Mouse (Mus musculus) lung, postnatal 0 days (tissue): ENCODE measurements at regions not wholly inside any gene's neighbourhood (a gene's known extent, or its start where the extent isn't known, plus 50 kb on each side); places are given as distances from the start of the nearest gene placed in this dataset.
"Not testable (repeated sequence)": the region's sequence is repeated elsewhere in the genome, so short reads cannot be mapped to it uniquely, and the experiment has no call there.

Experiments used
- ATAC-seq: fragments of 200-750 bp; cut with Nextera tagmentation; 2 replicates; pipeline ENCODE4 v1.8.0; 2017; ENCODE audit warnings: moderate library complexity
- DNase-seq: peaks from one replicate; pipeline ENCODE4 v3.0.0-alpha.2; 2016; ENCODE audit warnings: low spot score
- H3K27ac ChIP-seq: fragments of 300-500 bp; sonication (generic); 2 replicates; pipeline ENCODE4 v1.5.1; 2014; ENCODE audit warnings: antibody characterized with exemption, mild to moderate bottlenecking, low read length, mixed read lengths
- H3K27me3 ChIP-seq: fragments of 300-500 bp; sonication (generic); replicated peaks from 2 replicates; pipeline ENCODE4 v1.6.1; 2014; ENCODE audit warnings: low read length, mixed read lengths; ENCODE audit not compliant: insufficient read depth
- H3K36me3 ChIP-seq: fragments of 300-500 bp; sonication (generic); 2 replicates; pipeline ENCODE4 v1.6.1; 2014; ENCODE audit warnings: low read length, mixed read lengths; ENCODE audit not compliant: insufficient read depth
- H3K4me1 ChIP-seq: fragments of 300-500 bp; sonication (generic); 2 replicates; pipeline ENCODE4 v1.6.1; 2014; ENCODE audit warnings: antibody characterized with exemption, low read depth, low read length, mixed read lengths; ENCODE audit not compliant: insufficient read depth
- H3K4me2 ChIP-seq: fragments of 300-500 bp; sonication (generic); replicated peaks from 2 replicates; pipeline ENCODE4 v1.6.1; 2014; ENCODE audit warnings: low read depth, mild to moderate bottlenecking, low read length, moderate library complexity, mixed read lengths
- H3K4me3 ChIP-seq: fragments of 300-500 bp; sonication (generic); 2 replicates; pipeline ENCODE4 v1.5.1; 2014; ENCODE audit warnings: low read depth, low read length
- H3K9ac ChIP-seq: fragments of 300-500 bp; sonication (generic); replicated peaks from 2 replicates; pipeline ENCODE4 v1.6.1; 2014; ENCODE audit warnings: low read depth, mild to moderate bottlenecking
- H3K9me3 ChIP-seq: fragments of 300-500 bp; sonication (generic); 2 replicates; pipeline ENCODE4 v1.6.1; 2016; ENCODE audit warnings: low read length, mixed read lengths
- CTCF ChIP-seq: IDR thresholded peaks from 2 replicates; pipeline ENCODE4 v1.5.1; 2016; ENCODE audit warnings: antibody characterized with exemption, mild to moderate bottlenecking
- EP300 ChIP-seq: IDR thresholded peaks from 2 replicates; pipeline ENCODE4 v1.6.1; 2016; ENCODE audit warnings: antibody characterized with exemption, mild to moderate bottlenecking, control low read depth
- WGBS: fragments of 180-500 bp; shearing (Covaris S2); extraction: QIAGEN DNeasy Blood & Tissue Kit; methylation state at CpG from one replicate; pipeline ENCODE4 v1.1.7; 2014; 5-methylcytosine and 5-hydroxymethylcytosine counted together

DNA sequence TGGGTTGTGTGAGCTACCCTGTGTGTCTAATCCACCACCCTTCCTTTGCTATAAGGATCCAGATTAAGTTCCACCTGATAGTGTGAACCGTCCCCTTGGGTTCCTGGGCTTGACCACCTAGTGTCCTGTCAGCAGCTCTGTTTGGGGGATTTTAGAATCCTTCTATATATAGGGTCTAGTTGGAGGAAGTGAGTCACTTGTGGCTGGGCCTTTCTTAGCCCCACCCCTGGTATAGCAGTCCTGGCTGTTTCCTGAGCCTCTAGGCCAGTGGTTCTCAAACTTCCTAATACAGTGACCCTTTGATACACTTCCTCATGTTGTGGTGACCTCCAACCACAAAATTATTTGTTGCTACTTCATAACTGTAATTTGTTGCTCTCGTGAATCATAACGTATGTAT, 267.1 kb downstream of the Prex1 start:
- Histone ChIP-seq H3K4me2 (no peak overlapping the region), H3K9me3 (no peaks in the 10 kb centered on the region), H3K9ac (no peak overlapping the region), H3K27ac (no peak overlapping the region), H3K4me3 (no peak overlapping the region), H3K4me1 (peaks cover 5% of the 10 kb centered on the region; the same call in 1 of the 2 replicates), H3K36me3 (no peaks in the 10 kb centered on the region), H3K27me3 (no peaks in the 10 kb centered on the region)
- peak; percentile 47; the same call in 1 of the 2 replicates for ATAC-seq
- TF ChIP-seq EP300 = no peak
- no peak for TF ChIP-seq CTCF
- WGBS = 61% methylated on average over 3 of the region's 3 CpGs
- peak; percentile 72 for DNase-seq

GRCm38 (mm10) chr2:166445824-166446223, 267.8 kb downstream of the Prex1 start:
- H3K27ac ChIP-seq, H3K4me2 ChIP-seq, DNase-seq, H3K36me3 ChIP-seq, H3K9ac ChIP-seq, H3K4me1 ChIP-seq, H3K4me3 ChIP-seq, ATAC-seq, H3K27me3 ChIP-seq, H3K9me3 ChIP-seq: not testable (repeated sequence)
- WGBS = 68% methylated on average over 7 of the region's 7 CpGs

- TF ChIP-seq EP300 (peak; percentile 36), CTCF (peak; percentile 17; the same call in 1 of the 2 replicates)
- peak; percentile 65 for ATAC-seq
Observed at GRCm38 (mm10) chr2:166442997-166443396, 270.6 kb downstream of the Prex1 start.

DNA sequence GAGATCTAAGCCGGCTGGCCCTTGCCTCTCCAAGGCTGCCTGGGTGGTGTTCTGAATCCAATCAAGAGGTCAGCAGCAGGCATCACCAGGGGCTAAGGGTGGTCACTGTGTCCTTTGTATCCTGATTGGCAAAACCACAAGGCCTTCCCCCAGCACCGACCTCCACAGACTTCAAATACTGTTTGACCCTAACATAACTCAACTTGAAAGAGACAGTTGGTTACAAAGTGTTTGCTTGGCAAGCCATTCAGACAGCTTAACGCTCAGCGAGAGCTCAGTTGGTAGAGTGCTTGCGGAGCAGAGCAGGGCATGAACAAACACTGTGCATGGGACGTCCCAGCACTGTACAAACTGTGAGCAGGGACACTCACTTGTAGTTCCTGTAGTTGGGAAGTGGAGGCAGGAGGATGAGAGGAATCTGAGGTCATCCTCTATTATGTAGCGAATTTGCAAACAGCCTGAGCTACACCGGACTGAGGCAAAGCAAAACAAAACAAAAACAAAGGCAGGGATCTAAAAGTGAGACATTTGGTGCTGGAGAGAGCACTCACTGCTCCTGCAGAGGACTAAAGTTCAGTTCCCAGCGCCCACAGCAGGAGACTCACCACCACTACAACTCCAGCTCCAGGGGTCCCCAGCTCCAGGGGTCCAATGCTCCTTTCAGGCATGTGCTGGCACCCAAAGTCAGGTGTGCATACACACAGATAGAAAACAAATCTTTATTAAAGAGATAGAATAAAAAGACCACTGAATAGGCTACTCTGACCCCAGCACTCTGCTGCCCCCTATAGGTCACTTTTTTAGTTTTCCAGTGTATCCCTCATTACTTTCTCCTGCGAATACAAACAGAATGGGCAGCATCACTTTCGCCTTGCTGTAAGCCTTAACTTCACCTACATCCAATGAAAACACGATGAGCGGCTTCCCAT, 273.5 kb downstream of the Prex1 start:
- no peaks in the 10 kb centered on the region for H3K9me3 ChIP-seq
- WGBS = 43% methylated on average over 13 of the region's 13 CpGs
- H3K9ac ChIP-seq = no peak overlapping the region
- no peaks in the 10 kb centered on the region for H3K36me3 ChIP-seq
- no peaks in the 10 kb centered on the region for H3K4me1 ChIP-seq
- DNase-seq (no peak), ATAC-seq (no peak)
- no peaks in the 10 kb centered on the region for H3K27me3 ChIP-seq
- H3K4me2 ChIP-seq = no peak overlapping the region
- H3K27ac ChIP-seq = no peak overlapping the region
- TF ChIP-seq CTCF = peak; percentile 70
- TF ChIP-seq EP300 = no peak
- H3K4me3 ChIP-seq = no peak overlapping the region

More at GRCm38 (mm10) chr2:166442997-166443396, 270.6 kb downstream of the Prex1 start:
- no peaks in the 10 kb centered on the region for H3K36me3 ChIP-seq
- H3K4me1 ChIP-seq = no peaks in the 10 kb centered on the region; the same call in 1 of the 2 replicates
- H3K27ac ChIP-seq = no peak overlapping the region
- H3K9me3 ChIP-seq = no peaks in the 10 kb centered on the region
- H3K27me3 ChIP-seq = no peaks in the 10 kb centered on the region
- no peak overlapping the region for H3K4me3 ChIP-seq
- H3K9ac ChIP-seq = no peak overlapping the region
- DNase-seq = peak; percentile 78
- 46% methylated on average over 15 of the region's 15 CpGs for WGBS
- H3K4me2 ChIP-seq = no peak overlapping the region

DNA sequence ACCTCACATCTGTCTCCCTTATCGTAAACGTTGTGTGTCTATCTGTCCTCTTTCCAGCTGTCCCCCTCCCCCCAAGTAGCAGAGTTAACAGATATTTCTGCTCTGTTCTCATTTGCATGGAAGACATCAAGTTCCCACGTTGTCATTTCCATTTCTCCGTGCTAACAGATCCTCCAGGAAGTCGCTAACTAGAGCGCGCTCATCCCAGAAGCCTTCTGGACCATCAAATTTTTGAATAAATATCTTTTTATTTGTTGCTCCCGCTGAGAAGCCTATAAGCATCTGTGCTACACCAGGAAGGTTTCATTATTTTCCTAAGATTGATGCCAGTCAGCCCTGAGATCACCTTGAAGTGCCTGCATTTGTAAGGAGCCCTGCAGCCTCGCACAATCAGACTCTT, 275.4 kb downstream of the Prex1 start:
- TF ChIP-seq CTCF (no peak), EP300 (no peak)
- Histone ChIP-seq H3K27ac (no peak overlapping the region), H3K9ac (no peak overlapping the region), H3K4me2 (no peak overlapping the region), H3K27me3 (no peaks in the 10 kb centered on the region), H3K4me1 (no peaks in the 10 kb centered on the region), H3K9me3 (no peaks in the 10 kb centered on the region), H3K4me3 (no peak overlapping the region), H3K36me3 (no peaks in the 10 kb centered on the region)
- DNase-seq = no peak
- no peak for ATAC-seq
- WGBS = 68% methylated on average over 9 of the region's 9 CpGs

GRCm38 (mm10) chr2:166434554-166434953, 279.1 kb downstream of the Prex1 start:
- H3K27ac ChIP-seq = no peak overlapping the region
- no peaks in the 10 kb centered on the region for H3K4me1 ChIP-seq
- no peaks in the 10 kb centered on the region for H3K27me3 ChIP-seq
- DNase-seq (no peak), ATAC-seq (no peak)
- H3K4me2 ChIP-seq = no peak overlapping the region
- TF ChIP-seq EP300 = no peak
- TF ChIP-seq CTCF = no peak
- H3K36me3 ChIP-seq = no peaks in the 10 kb centered on the region
- 26% methylated on average over 8 of the region's 8 CpGs for WGBS
- no peak overlapping the region for H3K9ac ChIP-seq
- H3K9me3 ChIP-seq = no peaks in the 10 kb centered on the region
- no peak overlapping the region for H3K4me3 ChIP-seq
